Mouse (Mus musculus): ENCODE results near the gene Xrn2.
A peak's percentile ranks its signal among the peaks of the same experiment; 100 is the strongest.
"Not testable (repeated sequence)": the region's sequence is repeated elsewhere in the genome, so short reads cannot be mapped to it uniquely, and the experiment has no call there.

Xrn2 gene

DNA sequence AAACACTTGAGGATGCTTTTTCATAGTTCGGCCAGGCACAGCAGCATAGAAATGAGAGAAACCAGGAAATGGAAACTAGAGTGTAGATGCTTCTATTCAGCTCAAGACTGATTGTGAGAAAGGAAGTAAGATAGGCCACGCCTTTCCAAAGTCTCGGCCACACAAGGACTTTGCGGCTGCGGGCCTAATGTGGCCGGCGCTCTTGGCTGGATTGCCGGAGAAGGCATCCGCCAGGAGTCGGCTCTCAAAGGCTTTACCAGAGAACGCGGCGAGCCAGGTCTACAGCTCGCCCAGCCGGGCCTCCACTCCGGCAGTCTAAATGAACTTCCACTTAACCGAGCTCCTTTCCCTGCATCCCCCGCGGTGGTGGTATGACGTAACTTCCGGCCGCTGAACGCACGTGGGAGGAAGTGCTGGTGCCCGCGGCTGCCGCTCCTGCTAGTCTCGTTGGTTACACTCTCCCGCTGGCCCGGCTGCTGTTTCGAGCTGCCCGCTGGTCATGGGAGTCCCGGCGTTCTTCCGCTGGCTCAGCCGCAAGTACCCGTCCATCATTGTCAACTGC, at the start of gene Xrn2:
TSS of gene Xrn2 (plus strand) at position 374 of the 562 bp plus-strand sequence.
- peak; percentile 94 for DNase-seq (ENCODE audit: low spot score)

DNA sequence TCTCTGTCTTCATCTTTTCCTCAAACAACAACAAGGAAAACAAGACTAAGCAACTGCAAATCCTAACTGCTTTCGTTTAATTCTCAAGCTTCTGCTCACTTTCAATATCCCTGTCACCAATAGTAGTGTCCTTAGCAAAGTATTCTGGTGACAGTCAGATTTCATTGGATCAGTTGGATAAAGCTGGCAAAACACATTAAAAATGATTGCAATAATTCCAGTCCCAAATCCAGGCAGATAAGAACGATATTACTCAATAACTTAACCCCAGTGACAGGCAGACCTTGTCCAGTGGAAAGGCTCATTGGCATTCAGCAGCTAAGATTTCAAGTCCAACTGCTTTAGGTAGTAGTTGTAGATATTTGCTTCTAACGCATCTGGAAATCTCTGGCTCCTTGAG, 37.8 kb upstream of the Xrn2 start:
- no peak for DNase-seq (ENCODE audit: low spot score)

DNA sequence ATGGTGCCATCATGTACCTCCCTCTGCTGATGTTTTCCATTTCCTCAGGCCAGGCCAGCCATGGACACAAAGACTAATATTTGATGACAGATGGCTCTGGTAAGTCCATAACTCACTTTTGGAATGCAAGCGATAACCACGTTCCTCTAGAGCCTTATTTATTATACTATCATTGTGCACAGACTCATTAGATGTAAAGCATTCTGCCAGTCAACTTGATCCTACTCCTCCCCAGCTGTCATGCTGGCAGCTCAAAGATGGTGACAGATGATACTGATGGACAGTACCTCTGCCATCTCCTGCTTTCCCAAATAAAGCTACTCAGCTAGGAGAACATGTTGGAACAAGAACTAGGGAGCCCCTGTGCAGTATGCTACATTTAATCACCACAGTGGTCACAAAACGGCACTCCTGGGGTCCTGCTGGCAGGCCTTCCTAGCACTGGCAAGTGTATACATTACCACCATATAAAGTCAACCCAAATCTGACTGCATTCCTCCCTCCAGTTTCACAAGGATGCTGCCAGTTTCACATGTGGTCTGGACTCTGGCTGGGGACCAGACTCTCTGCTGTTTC, 37.3 kb upstream of the Xrn2 start:
- no peak for DNase-seq (ENCODE audit: low spot score)

DNA sequence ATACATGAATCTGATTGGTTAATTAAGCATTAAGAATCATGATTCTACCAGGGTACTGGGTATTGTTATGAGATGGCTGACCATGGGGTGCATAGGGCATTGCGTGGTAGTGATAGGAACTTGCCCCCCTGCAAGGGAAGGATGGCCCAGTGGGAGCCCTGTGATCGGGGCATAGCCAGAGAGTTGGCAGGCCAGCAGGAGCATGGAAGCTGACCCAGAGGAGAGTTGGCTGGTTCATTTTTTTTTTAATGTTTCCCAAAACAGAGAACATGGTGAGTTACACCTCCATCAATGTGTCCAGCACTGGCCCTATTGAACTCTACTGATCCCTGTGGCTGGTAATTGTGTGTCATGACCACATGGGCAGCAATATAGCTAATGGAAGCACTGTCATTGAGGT, 30.0 kb upstream of the Xrn2 start:
- no peak for DNase-seq (ENCODE audit: low spot score)

DNA sequence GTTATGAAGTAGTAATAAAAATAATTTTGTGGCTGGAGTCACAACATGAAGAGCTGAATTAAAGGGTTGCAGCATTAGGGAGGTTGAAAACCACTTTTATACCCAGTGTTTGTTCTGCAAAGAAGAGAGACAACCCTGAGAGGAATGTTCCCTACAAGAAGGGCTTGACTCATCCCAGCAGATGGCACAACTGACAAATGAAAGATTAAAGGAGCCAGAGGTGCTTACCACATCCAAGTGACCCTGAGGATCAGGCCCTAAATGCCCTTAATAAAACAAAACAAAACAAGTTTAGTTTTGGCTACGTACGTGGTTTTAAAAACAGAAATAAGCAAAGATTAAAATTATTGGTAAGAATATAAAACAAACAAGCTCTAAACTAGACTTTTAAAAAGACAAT, 28.0 kb upstream of the Xrn2 start:
- no peak for DNase-seq (ENCODE audit: low spot score)

DNA sequence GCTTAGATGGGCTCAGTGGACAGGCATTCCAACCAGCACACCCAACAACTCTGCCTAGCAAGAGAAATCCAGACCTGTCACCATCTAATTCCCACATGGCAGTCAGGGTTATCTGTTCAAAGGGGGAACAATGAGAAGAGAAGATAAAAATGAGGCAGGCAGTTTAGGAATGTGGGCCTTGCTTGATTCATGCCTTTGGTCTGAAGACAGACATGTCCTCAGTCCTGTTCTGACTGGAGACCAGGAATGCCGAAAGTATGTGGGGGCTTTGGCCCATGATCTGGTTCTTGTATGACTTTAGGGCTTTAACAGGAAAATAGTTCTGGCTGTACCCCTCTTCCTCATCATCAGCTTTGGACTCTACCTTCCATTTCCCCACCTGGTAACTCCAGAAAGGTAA, 27.0 kb upstream of the Xrn2 start:
- DNase-seq (ENCODE audit: low spot score) = no peak

DNA sequence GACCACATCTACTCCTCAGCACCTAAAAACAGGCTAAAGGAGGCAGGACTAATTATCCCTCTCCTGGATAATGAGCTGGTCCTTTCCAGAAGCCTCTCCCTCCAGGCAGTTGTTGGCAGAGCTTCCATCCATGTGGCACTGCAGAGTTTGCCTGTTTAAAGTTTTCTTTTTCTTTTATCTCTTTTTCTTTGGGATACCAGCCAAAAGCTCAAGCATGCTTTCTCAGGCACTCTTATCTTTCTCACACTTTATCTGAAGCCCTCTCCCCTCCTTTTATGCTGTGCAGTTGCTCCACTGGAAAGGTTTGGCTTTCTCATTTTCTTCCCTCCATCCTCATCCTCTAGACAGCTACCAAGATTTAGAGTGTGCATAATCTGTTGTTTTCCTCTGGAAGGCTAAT, 26.4 kb upstream of the Xrn2 start:
- DNase-seq (ENCODE audit: low spot score) = no peak

DNA sequence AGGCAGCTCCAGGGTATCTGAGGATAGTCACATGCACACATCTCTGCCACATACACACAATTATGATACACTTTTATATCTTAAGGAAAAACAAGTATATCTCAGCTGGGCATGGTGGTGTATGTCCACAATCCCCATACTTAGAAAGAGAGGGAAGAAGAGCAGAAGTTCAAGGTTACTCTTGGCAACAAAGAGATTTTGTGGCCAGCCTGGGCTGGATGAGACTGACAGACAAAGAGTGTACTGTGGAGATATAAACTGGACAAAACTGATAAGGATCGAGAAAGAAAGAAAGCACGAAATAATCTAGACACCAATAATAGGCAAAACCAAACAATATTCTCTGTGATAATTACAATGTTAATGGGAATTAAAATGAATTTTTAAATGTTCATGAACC, 5.5 kb upstream of the Xrn2 start:
- no peak for DNase-seq (ENCODE audit: low spot score)

DNA sequence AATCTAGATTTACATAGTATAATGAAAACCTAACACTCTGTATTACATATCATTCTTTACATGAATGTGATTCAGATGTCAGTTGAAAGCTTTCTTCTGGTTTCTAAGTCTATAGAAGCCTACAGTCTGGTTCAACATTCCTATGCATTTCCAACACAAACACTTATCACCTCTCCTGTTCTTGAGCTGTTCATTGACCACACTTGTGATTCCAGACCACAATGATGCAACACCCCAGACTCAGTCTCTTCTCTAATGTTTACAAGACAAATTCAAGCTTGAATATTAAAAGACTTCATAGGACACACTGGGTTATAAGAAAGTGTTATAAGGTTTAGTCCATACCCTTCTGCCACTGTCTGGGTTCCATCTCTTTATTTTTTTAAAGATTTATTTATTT, 3.7 kb upstream of the Xrn2 start:
- no peak for DNase-seq (ENCODE audit: low spot score)

DNA sequence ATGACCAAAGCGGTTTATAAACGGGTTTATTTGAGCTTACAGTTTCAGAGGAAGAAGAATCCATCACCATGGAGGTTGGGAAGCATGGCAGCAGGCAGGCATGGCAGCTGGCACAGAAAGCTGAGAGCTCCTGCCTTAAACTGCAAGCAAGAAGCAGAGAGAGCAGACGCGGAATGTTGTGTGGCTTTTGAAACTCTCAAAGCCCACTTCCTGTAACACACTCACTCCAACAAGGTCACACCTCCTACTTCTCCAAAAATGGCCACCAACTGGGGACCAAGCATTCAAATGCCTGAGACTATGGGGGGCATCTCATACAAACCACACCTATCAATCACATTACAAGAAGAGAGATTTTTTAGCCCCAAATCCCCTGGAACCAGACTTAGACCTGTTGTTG, 2.7 kb upstream of the Xrn2 start:
- DNase-seq (ENCODE audit: low spot score) = no peak

DNA sequence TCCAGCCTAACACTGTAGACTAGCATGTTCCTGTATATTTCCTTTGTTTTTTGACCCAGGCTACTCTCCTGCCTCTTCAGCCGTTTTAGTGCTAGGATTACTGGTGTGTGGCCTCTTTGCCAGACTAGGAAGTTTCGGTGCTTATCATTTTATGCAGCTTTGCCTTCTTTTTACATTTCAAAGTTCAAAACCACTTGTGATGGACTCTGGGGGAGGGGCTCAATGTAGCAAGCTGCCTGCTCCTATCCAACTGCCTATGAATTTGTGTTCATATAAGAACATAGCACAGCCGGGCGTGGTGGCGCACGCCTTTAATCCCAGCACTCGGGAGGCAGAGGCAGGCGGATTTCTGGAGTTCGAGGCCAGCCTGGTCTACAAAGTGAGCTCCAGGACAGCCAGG, 1.8 kb upstream of the Xrn2 start:
- DNase-seq (ENCODE audit: low spot score) = no peak

DNA sequence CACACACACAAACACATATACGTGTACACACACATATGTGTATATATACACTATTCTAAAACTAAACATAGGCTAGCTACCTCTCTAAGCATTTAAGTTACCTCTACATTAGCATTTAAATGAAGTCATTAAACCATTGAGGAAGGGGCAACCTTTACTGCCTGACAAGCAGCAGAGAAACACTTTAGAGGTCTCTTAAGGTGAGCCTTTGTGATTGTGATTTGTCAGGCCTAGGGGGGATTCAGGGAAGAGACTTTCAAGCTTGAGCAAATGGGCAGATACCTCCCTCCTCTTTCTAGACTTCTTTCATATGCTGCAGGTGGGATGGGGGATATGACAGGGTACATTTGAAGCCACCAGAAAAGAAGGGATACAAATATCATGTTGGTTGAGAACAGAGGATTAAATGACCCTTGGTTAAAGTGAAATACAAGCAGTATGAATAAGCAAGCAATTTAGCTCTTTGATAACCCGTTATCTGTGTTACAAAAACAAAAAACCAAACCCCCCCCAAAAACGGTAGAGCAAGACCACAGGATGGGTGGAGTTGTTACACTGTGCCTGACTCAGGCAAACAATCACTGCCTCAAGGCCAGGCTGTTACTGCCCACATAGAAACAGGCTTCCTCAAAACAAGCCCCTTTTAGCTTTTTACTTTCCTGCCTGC, 1.2 kb upstream of the Xrn2 start:
- peak; percentile 10 for DNase-seq (ENCODE audit: low spot score)

DNA sequence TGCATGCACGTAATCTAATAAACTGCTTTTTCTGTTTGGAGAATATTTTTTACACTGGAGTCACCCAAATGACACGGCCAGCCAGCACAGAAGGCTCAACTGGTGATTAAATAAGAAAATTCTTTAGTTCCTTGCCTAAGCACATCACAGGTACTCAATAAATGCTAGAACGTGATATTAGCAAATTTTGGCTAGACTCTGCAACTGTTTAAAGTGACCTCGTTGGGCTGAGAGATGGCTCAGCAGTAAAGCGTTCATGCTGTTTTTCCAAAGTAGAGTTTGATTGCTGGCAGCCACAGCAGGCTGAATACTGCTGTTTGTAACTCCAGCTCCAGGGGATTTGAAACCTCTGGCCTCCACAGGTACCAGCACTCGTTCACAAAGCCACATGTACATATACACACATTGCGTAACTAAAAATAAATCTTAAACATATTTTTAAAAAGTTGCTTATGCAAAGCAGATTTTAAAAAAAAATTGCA, 614 bp upstream of the Xrn2 start:
- no peak for DNase-seq (ENCODE audit: low spot score)

DNA sequence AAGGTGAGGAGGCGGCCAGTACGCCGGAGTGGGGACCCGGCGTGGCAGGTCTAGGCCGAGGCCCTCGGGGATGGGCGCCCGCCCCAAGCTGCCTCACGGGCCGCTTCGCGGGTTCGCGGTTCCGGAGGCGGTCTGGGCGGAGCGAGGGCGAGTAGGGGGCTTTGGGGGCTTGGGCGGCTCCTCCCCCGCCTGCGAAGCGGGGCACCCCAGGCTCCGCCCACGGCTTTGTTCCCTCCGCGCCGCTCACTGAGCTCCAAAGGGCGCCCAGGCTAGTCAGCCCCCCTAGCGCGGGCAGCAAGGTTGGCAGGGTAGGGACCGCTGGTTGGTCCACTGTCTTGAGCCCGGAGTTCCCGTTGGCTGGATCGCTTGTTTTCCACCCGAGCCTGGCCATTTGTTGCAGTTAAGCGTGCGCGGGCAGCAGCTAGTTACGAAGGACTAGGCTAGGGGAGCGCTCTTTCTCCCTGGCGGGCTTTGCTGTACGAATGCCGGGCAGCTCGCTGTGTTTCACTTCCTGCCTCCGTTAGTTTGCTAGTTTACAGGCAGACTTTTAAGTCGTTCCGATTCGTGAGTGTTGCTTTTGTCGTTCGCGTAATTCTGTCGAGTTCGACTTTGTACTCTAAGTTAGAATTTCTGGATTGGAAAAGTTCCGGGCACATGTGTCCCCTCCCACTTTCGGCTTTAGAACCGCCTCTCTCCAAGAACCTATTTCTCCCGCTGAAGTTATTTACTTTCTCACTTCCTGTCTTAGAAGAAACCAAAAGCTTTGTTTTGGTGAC, 586 bp downstream of the Xrn2 start:
- peak; percentile 89 for DNase-seq (ENCODE audit: low spot score)

DNA sequence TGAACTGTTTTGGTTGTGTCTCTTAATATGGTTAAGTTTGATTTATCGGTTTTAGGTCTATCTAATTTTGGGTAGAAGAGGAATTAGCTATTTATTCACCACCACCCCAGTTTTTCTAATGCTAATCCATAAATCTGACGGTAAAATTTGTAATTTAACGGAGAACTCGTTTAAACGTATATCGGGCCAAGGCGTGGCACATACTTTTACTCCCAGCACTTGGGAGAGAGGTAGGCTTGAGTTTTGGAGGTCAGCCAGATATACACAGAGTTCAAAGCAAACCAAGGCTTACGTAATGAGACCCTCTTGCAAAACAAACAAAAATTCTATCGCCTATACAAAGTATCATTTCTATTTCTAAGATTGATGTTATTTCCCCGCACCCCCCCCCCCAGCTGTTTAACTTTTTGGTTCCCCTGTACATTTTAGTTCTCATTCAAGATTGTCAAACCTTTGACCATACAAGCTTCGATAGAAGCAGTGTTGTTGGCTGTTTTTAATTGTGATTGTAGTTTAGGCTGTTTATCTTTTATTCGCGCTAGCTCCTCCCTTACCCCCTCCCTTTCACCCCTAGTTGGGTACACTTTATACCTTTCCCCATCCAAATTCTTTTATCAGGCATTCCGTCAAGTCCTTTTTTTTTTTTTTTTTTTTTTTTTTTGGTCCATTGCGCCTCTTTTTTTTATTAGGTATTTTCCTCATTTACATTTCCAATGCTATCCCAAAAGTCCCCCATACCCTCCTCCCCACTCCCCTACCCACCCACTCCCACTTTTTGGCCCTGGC, 1.5 kb downstream of the Xrn2 start:
- peak; percentile 26 for DNase-seq (ENCODE audit: low spot score)

DNA sequence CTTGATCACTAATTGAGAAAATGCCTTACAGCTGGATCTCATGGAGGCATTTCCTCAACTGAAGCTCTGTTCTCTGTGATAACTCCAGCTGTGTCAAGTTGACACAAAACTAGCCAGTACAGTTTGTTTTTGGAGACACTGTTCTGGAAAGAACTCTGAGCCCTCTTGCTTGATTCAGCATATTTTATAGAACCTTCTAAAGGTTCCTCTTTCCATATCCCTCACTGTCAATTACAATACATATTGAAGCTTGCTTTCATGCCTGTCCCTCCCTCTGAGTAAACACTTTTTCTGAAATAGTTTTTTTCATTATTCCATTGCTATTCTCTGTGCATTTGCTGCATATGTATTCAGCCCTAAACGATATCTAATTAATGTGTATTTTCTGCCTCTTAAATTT, 9.2 kb downstream of the Xrn2 start:
- DNase-seq (ENCODE audit: low spot score) = not testable (repeated sequence)

DNA sequence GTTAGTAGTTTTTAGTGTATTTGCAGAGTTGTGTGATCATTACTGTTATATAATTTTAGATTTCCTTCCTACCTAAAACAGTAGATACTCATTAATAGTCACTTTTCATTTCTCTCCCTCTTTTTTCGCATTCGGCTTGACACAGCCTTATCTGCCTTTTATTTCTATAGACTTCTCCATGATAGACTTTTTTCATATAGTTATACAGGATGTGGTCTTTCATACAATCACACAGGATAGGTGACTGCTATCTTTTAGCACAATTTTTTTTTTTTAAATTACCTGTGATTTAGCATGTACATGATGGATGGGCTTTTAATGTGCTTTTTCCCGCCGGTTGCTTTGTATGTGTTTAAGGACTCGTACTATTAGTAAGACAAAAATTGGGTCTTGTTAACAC, 10.3 kb downstream of the Xrn2 start:
- no peak for DNase-seq (ENCODE audit: low spot score)

DNA sequence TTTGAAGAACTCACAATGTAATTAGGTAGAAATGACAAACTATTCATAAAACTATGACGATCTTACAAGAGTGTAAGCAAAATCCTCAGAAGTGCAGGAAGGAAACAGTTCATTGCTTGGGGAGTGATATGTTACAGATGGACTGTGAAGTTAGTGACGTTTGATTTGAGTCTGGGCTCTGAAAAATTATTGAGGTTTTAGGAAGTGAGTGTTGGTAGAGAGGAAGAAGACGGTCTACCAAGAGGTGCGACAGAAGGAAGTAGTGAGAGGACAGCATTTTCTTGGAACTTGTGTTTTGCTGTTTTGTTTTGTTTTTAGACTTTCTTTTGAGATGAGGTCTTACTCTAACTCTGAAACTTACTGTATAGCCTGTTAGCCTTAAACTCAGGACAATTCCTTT, 10.8 kb downstream of the Xrn2 start:
- DNase-seq (ENCODE audit: low spot score) = no peak

DNA sequence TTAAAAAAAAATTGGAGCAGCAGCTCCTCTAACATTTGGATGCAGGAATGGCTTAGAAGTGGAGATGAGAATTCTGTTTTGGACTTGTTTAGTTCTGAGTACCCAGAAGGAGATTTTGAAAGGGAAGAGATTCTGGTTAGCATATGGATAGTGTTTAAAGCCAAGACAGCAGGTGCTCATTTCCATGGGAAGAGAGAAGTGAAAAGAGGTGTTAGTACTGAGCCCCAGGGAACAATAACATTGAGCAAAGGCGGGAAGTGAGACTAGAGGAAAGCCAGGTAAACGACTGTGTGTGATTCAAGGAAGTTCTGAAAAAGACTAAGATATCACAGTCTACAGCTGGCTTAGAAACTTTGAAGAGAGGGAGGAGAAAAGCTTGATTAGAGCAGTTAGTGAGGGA, 20.3 kb downstream of the Xrn2 start:
- no peak for DNase-seq (ENCODE audit: low spot score)

DNA sequence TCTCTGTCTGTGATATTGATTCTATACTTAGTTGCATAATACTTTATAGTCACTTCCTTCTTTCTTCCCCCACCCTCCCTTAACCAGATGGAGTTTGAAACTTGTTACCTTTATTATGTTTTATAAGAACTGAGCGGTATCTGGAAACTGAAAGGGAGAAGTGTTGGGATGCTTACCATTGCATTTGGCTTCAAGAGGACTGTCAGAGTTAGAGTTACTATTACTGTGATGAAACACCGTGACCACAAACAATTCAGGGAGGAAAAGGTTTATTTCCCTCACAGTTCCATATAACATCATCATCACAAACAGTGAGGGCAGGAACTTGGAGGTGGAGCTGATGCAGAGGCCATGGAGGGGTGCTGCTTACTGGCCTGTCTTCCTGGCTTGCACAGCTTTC, 23.1 kb downstream of the Xrn2 start:
- no peak for DNase-seq (ENCODE audit: low spot score)

DNA sequence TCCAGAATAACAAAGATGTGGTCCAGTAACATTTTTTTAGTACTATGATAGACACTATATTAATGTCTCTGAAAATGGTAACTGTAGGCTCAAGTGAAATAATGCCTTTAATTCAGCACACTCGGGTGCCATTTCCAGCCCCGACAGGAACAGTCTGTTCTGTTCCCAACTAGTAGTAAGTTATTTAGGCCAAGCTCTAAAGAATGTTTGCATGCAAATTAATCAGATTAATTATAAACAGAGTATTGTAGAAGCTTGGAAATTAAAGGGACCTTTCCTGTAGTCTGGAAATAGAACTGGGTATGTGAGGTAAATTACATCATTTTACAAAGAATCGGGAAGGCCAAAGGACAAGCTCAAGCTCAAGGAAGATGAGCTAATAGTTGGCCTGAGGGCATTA, 34.3 kb downstream of the Xrn2 start:
- DNase-seq (ENCODE audit: low spot score) = no peak

DNA sequence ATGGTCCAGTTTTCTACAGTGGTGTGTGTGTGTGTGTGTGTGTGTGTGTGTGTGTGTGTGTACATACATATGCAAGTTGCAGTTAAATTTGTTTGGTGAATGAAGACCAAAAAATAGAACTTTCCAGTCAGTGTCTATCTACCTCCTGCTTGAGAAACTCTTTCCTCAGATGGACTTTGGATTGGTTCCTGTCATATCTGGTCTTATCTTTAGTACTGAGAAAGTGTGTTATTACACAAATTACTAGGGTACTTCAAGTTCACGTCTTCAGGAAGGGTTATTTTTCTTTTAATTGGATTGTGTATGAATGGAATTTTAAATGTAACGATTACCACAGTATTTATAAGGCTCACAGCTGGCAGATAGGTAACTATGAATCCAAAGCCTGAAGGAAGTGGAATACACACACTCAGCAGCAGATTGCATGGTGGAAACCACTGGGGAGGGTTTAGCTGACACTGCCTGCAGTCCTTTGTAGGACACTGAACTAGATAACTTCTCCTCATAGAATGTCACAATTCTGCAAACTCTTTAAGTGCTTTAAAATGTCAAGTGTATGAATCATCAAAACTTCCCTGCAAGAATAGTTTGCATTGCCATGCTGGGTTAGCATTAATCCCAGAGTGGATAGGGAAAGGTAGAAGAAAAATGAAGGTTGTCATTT, 40.6 kb downstream of the Xrn2 start:
- no peak for DNase-seq (ENCODE audit: low spot score)
